Mouse (Mus musculus) heart, adult 2 months (tissue): ENCODE measurements around the gene Necap2.

Experiments
- CTCF ChIP-seq: fragments of 200-600 bp; IDR thresholded peaks from 2 replicates; pipeline ENCODE4 v1.8.1; 2022; ENCODE audit warnings: antibody characterized with exemption, mild to moderate bottlenecking, moderate library complexity
- EP300 ChIP-seq: fragments of 200-500 bp; IDR thresholded peaks from 2 replicates; pipeline ENCODE4 v1.6.1; 2011; ENCODE audit warnings: low read depth, low read length, control low read depth; ENCODE audit not compliant: insufficient read depth
- POLR2A ChIP-seq: fragments of 200-500 bp; IDR thresholded peaks from 2 replicates; pipeline ENCODE4 v1.6.1; 2011; ENCODE audit warnings: mild to moderate bottlenecking, low read depth, low read length, control low read depth; ENCODE audit not compliant: insufficient read depth

- TF ChIP-seq CTCF, result no peak
- no peak for TF ChIP-seq EP300
- TF ChIP-seq POLR2A, result no peak
Measured at GRCm38 (mm10) chr4:141068655-141069054, 9.5 kb downstream of the Necap2 start.
